Mouse (Mus musculus) v-Abl transformed pro-B cells (cell line): ENCODE results near the gene Gys1.

Experiments used
- in situ Hi-C, 2 experiments: fragments of 400-800 bp; cut with MboI; formaldehyde crosslinking; loops; one replicate each; pipeline ENCODE4 v1.15.1; 2025; ENCODE audit not compliant: unreplicated experiment in 2 of 2

Gene Gys1

GRCm38 (mm10) chr7:45413864-45414739 is 20.5 kb upstream of the Gys1 start:
- in situ Hi-C loops, result no loop called here

- in situ Hi-C loops, result no loop called here
Observed at GRCm38 (mm10) chr7:45414740-45415224, 19.9 kb upstream of the Gys1 start.

- in situ Hi-C loops, result no loop called here
Observed at GRCm38 (mm10) chr7:45415636-45416035, 19.0 kb upstream of the Gys1 start.

- in situ Hi-C loops, result no loop called here
Observed at GRCm38 (mm10) chr7:45417962-45418492, 16.6 kb upstream of the Gys1 start.

DNA sequence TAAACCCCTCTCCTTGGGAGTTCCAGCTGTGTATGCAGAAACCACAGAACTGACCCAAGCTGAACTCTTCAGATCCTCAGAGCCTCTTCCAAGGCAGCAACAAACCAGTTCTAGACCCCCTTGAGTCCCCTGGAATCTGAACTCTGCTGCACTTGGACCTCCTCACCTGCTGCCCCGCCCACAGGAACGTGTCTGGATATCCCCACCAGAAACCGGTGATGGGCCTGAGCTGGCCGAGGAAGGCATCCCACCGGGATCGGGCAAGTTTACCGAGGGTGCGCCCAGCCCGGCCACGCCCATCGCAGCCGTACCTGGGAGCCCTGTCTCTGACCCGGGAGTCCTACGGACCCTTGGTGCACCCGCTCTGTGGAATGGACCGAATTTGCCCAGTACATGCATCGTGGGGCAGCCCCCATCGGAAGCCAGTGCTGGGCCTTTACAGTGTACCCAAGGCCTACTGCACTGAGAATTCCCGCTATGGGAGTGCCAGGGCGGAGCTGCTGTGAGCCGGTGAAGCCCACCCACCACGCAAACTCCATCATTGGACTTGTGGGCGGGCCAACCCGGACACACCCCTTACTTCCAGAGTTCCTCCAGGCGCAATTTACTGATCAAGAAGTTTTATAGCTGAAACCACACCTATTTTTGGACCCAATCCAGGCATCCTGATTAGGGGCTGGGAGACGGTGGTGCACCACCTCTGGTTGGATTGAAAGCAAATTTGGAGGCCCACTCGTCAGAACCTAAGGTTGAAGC is 14.6 kb upstream of the Gys1 start:
- in situ Hi-C loops, result no loop called here

GRCm38 (mm10) chr7:45420615-45420919 is 14.1 kb upstream of the Gys1 start, which contains the start of gene Lhb:
Gene Lhb, plus strand, starts transcription at chr7:45420820.
- in situ Hi-C loops, result no loop called here

- in situ Hi-C loops, result no loop called here
Observed at GRCm38 (mm10) chr7:45421194-45421593, 13.4 kb upstream of the Gys1 start.

DNA sequence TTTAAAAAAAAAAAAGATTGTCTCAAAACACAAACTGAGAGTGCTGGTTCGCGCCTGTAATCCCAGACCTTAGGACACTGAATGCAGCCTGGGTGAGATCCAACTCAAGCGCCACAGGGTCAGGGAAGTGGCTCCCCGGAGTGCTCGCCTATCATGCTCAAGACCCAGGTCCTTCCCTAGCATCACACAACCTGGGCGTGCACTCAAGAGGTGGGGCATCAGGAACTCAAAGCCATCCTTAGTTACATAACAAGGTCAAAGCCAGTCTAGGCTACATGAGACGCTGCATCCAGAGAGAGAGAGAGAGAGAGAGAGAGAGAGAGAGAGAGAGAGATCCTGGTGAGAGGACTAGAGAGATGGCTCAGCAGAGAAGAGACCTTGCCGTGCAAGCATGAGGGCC is 8.1 kb upstream of the Gys1 start:
- in situ Hi-C loops, result no loop called here

DNA sequence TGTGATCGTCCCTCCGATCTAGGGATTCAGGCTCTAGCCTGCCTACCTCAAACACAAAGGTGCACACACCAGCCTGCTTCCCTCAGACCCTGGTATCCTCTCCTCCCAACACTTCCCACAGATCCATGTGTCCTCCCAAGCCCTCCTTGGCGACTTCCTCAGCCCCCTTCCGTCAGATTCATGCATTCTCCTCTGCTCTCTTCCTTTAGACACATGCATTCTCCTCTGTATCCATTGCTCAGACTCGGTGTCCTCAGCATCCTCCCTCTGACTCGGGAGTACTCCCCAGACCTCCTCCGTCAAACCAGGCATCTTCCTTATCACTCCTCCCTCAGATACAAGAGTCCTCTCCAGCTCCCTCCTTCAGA is 825 bp upstream of the Gys1 start:
- in situ Hi-C loops, result no loop called here

GRCm38 (mm10) chr7:45435038-45435437 is 394 bp downstream of the Gys1 start:
- in situ Hi-C loops, result no loop called here

GRCm38 (mm10) chr7:45436444-45436843 is 1.8 kb downstream of the Gys1 start:
- in situ Hi-C loops, result no loop called here

- in situ Hi-C loops, result no loop called here
Observed at GRCm38 (mm10) chr7:45437046-45437445, 2.4 kb downstream of the Gys1 start.

DNA sequence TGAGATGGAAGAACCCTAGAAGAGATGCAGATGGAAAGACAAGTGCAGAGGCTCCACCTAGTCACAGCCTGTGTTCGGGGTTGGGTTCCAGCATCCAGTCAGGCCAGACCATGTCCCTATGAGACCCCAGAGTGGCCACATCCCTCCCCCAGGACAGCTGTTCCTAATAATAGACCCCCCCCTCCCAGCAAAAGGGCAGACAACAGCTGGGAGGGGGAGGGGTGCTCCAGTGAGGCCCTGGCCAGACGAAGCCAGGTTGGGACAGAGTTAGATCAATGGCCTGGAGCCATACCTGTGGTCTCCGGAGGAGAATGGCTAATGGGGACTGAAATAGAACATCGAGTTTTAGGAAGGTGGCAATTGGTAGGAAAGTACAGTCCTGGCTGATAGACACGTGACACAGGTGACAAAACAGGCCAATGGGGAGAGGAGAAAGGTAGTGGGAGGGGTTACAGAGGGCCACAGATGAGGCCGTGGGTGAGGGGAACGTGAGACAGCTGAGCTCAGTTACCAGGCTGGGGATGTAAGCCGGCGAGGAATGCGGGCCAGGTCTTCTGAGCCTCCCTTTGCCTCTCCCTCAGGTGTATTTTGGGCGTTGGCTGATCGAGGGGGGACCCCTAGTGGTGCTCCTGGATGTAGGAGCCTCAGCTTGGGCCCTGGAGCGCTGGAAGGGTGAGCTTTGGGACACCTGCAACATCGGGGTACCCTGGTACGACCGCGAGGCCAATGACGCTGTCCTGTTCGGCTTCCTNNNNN is 3.1 kb downstream of the Gys1 start, which contains the start of gene Ruvbl2:
Gene Ruvbl2 (minus strand): TSS at position 576 of the 756 bp plus-strand sequence.
- in situ Hi-C loops, result no loop called here

DNA sequence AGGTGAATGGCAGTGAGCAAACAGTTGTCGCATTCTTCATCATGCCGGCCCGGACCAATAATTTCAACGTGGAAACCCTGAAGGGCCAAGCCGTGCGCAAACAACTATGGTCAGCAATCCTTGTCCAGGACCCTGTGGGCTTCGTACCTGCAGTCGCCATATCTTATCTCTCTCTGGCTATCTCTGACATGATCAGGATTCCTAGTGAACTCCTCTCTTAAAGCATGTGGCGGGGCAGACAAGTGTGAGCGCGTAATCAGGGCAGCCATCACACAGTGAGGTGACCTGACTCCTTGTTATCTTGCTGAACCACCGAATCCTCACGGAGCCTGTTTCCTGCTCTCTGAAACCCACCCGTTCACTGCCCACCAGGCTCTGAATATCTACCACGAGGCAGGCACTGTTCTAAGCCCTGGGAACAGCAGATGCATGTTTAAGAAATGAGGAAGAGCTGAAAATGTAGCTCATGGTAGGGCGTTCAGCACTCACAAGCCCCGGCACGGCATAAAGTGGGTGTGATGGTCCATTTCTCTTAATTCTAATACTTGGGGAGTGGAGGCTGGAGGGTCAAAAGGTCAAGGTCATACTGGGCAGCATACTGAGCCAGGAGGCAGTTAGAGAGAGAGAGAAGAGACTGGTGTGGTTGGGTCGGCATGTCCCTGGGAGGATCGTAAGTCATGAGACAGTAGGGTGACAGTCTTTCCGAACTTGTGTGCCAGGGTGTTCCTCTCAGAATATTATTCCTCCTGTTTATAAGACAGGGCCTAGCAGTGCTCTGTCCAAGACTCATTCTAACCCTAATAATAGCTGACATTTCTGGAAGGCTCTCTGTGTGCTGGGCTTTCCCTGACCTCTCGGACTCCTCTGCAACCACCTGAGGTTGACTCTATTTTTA is 9.1 kb downstream of the Gys1 start:
- in situ Hi-C loops, result no loop called here

- in situ Hi-C loops, result no loop called here
Observed at GRCm38 (mm10) chr7:45446589-45446988, 11.9 kb downstream of the Gys1 start.

DNA sequence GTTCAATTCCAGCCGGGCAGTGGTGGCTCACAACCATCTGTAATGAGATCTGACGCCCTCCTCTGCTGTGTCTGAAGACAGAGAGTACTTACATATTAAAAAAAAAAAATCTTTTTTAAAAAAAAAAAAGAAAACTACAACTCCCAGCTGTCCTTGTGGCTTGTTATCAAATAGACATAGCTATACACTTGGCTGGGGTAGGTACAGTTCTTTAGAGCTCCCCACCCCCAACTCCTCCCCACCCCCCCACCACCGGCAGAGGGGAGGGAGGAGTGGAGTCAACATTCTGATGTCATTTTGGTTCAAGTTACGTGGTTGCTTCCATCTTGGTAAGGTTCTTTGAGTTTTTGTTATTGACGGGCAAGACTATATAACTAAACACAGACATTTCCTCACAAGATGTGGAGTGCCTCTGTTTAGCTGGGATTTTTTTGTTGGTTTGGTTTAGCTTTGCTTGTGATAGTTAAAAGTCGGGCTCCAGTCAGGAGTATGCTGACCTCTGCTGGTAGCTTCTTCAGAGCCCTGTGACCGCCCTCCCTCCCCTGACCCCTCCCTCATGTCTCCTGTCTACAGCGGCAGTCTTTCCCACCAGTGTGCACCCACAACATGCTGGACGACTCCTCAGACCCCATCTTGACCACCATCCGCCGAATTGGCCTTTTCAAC is 12.8 kb downstream of the Gys1 start:
- in situ Hi-C loops, result no loop called here

DNA sequence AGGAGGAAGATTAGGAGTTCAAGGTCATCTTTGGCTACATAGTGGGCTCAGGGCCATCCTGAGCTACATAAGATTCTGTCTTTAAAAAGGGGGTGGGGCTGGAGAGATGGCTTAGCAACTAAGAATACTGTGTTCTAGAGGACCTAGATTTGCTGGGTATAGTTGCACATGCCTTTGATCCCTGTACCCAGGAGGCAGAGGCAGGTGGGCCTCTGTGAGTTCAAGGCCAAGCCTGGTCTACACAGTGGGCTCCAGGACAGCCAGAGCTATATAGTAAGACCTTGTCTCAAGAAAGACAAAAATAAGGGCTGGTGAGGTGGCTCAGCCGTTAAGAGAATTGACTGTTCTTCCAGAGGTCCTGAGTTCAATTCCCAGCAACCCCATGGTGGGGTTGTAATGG is 15.3 kb downstream of the Gys1 start:
- in situ Hi-C loops, result loop anchor here (5.0 to 25.0 kb wide), 3 partner anchors 112 to 245 kb away; partner anchors contain the start of genes Car11 (in 2 of the 2), Sec1 (in 2 of the 2) and Ntn5 (in 1 of the 2)

GRCm38 (mm10) chr7:45451344-45451982 is 16.8 kb downstream of the Gys1 start:
- in situ Hi-C loops, result loop anchor here (5.0 to 25.0 kb wide), 3 partner anchors 111 to 243 kb away; partner anchors contain the start of genes Car11 (in 2 of the 2), Sec1 (in 2 of the 2) and Ntn5 (in 1 of the 2)
